Mouse (Mus musculus): ENCODE measurements at regions not wholly inside any gene's neighbourhood (a gene's known extent, or its start where the extent isn't known, plus 50 kb on each side); places are given as distances from the start of the nearest gene placed in this dataset.
A peak's percentile ranks its signal among the peaks of the same experiment; 100 is the strongest.

DNA sequence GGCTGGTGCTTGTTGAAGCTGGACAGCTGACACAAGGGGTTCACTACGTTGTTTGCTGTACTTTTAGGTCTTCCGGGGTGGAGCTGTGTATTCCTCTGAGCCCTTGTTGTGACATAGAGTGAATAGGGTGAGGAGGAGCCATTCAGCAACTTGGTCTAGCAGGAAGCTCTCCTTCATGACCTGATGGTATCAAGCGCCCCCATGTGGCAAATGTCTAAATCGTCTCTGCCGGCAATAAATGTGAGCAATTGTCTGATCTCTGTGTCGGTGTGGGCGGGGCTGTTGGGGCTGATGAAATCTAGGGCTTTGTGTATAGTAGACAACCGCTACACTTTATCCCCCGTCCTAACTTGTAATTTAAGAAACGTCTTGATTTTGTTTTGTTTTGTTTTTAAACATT lies 79.2 kb upstream of the Serbp1 start:
- DNase-seq: peak; percentile 75 to 87
- intact Hi-C loops (cut with DNase I): loop anchor here (2.0 to 5.0 kb wide), 3 partner anchors 121 to 318 kb away; partner anchors contain the start of genes Gadd45a and Gng12

DNA sequence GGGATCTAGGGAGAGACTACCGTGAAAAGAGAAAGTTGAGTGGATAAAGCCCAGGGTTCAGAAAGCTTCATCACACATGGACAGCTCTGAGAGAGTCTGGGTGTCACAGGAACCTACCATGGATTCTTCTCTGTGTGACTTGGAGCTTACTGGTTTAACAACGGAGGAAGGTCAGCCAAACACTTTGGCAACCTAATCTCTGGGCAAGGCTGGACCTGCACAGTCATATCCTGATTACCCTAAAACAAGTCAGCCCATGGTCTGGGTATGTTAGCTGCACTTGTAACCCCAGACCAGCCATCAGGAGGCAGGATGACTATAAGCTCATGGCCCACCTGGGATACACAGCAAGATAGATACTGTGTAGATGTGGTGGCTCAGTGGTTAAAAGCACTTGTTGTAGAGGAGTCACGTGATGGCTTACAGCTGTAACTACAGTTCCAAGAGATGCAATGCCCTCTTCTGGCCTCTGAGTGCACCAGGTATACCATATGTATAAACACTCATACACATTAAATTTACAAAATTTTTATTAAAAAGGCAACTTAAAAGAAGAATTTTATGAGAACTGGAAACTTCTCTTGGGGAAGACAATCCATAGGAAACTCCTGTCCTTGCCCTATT lies 85.0 kb upstream of the Serbp1 start:
- intact Hi-C loops (cut with DNase I): no loop called here
- DNase-seq: no peak

DNA sequence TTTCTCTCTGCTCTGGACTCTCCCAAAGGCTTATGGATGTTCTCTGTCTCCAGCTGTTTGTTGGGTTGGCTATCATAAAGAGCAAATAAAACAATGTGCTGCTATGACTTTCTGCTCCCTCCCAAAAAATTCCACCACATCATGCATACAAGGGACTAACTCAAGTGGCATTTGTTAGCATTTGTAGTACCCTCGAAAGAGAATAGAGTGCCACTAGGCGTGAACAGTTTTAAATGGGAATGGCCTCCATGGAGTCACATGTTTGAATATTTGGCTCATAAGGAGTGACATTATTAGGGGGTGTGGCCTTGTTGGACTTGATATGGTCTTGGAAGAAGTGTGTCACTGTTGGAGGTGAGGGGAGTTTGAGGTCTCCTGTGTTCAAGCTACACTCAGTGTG lies 86.5 kb upstream of the Serbp1 start:
- no peak for DNase-seq

DNA sequence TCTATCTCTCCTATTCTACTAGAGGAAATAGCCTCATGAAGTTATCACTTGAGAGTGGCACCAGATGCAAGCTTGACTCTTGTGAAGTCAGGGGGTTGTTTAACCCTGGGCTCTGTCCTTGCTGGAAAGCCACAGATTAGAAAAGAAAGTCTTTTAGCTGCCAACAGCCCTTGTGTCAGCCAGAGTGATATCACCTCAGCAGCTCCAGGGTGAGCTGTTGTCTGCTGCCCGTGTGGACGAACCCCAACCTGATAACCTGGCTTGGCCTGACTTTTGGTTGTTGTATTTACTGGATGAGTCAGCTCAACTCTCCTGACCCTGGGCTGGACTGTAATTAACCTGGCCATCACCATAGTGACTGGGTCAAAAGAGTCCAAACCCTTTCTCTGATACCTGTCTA lies 88.6 kb upstream of the Serbp1 start:
- DNase-seq: no peak
- intact Hi-C loops (cut with DNase I): no loop called here

More for the DNA sequence above, 86.5 kb upstream of the Serbp1 start:
- intact Hi-C loops (cut with DNase I): no loop called here

DNA sequence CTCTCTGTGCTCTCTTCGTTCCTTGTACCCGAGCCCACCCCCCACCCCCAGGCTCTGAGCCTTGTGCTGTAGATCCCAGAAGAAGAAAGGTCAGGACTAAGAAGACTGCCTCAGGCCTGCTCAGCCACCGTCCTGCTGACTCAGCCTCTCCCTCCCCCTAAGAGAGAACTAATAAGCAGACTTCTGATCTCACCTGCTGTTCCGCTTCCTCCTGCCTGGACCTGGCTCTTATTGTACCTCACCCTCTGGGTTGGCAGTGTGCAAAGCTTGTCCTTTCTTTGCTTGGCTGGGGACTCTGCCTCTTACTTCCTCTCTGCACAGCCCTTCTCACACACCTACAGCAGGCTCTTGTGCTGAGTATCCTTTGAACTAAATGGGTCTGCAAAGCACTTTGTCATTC lies 91.3 kb upstream of the Serbp1 start:
- DNase-seq: no peak
- intact Hi-C loops (cut with DNase I): no loop called here

DNA sequence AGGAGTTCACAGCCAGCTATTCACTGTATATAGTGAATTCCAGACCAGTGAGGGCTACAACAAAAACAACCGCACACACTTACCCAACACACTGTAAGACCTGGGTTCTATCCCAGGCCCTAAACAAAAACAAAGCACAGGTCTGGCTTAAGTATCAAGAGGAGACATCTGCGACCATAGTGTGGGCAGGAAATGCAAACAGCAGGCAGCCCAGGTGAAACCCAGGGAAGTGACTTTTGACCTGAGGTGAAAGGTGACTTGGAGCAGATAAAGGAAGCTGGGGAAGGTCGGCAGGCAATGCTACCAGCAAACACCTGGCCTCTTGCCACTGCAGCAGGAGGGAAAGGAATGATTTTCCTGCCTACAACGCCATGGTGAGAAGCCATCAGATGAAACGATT lies 92.0 kb upstream of the Serbp1 start:
- no peak for DNase-seq
- intact Hi-C loops (cut with DNase I): no loop called here

DNA sequence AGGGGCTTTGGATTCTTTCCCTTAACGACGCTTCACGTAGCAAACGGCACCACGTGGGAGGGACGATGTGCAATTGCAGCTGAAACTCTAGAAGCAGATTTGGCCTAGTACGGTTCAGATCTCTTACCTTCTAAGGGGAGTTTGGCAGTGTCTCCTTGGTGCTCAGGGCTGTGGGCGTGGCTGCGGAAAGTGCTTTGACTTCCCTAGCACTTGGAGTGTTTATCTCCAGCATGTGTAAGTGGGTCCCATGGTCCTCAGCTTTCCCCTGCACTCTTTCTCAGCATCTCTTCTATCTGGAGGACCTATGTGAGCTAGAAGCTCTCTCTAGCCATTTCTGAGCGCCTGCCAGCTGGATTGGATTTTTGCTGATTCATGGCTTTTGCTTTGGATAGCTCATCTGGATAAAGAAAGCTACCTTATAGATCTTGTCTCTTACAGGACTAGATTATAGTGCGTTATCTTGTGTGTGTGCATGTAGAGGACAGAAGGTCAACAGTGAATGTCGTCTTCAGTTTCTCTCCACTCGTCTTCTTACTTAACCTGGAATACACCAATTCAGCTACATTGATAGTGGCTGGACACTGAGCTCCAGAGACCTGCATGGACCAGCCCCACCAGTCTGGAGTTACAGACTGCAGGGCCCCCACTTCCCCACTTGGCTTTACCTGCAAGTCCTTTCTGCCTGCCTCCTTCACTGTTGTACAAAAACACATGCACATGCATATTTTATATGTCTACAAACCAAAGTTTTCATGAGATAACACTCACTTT lies 92.8 kb upstream of the Serbp1 start:
- DNase-seq: no peak

DNA sequence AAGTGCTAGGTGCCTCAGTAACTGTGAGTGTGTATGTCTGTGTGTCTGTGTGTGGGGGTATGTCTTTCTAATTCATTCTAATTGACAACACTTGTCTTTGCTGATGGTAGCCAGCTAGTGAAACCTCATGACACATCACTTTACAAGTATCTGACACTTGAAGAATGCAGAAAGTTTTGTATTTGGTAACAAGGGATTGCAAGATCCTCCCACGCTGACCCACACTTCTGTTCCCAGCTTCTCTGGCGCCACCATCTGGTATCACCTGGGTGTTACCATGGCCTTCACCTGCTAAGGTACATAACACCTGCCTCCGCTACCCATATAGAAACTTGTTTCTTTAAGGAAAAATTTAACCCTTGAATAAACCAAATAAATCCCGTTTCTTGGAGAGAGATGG lies 95.8 kb upstream of the Serbp1 start:
- intact Hi-C loops (cut with DNase I): loop anchor here (2.0 kb wide), 1 partner anchor 179 kb away; no protein-coding TSS in a partner anchor
- peak in 1 of 2 experiments; percentile 53 for DNase-seq

More for the DNA sequence above, 92.8 kb upstream of the Serbp1 start:
- intact Hi-C loops (cut with DNase I): no loop called here

DNA sequence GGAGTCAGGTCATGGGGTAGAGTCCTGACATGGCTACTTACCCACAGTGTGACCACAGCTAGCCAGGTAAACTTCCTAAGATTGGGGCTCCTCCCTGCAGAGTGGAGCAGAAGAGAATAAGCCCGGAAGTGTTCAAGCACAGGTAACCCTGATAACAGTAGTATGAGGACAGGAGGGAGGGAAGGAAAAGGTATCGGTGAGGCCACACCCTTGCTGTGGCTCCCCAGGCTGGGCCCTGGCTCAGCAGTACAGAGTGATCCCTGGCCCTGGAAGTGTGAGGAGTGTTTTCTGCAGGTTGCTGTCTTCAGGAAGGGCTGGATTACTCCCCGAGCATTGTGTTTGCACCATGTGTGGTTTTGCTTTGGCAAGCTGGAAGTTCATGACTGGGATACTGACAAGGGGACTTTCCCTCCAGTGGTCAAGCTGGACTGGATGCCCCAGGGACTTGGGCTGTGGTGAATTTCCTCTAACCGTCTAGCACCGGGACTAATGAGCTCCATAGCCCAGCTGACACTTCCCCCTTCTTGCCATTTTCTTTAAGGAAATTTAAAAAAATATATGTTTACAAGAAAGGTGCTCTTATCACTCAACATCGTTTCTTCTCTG lies 97.2 kb upstream of the Serbp1 start:
- intact Hi-C loops (cut with DNase I): loop anchor here (1.0 kb wide), 1 partner anchor 104 kb away; no protein-coding TSS in a partner anchor
- DNase-seq: no peak

DNA sequence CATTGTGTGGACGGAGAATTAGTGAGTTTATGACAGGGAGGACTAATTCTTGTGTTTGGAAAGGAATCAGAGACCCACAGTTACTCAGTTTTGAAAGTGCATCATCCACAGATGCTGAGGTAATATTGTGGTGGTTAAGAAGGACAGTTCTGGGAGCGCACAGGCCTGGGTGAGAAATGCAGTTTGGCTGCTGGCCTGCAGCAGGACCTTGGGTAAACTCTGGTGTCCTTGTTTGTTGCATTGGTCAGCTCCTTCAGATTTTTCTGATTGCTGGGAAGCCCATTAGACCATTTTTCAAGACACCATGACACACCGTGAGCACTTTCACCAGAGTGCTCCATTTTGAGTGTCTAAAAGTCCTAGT lies 99.0 kb upstream of the Serbp1 start:
- intact Hi-C loops (cut with DNase I): loop anchor here (5.0 kb wide), 2 partner anchors 37 to 82 kb away; no protein-coding TSS in a partner anchor
- no peak for DNase-seq

DNA sequence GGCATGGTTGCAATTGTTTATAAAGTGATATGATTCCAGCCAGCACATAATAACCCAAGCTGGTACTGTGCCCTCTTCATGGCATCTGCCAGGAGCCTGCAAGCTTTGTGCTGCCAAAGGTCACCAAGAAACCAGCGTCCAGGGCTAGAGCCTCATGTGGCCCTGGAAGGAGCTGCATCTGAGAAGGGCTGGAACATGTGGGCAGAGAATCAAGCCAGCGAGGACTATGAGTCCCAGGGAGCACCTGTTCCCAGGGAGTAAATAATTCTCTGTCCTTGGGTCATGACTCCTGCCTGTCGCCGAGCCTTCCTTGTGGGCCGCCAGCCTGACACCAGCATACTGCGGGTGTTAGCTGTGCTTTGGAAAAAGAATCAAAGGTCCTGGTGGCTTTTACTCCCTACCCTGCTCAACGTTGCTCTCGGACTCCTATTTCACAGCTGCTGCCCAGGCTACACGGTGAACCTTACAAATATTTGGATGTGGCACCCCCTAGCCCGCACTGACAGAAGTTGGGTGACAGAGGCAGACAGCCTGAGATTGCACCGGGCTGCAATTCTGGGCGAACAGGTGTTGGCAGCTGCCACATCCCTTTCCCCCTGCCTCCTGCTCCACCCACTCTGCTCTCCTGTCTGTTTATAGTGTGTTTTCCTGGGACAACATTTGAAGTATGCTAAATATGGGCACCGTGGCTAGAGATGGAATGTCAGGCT lies 99.5 kb upstream of the Serbp1 start:
- DNase-seq: peak; percentile 53 to 59
- intact Hi-C loops (cut with DNase I): loop anchor here (5.0 kb wide), 2 partner anchors 36 to 81 kb away; no protein-coding TSS in a partner anchor

DNA sequence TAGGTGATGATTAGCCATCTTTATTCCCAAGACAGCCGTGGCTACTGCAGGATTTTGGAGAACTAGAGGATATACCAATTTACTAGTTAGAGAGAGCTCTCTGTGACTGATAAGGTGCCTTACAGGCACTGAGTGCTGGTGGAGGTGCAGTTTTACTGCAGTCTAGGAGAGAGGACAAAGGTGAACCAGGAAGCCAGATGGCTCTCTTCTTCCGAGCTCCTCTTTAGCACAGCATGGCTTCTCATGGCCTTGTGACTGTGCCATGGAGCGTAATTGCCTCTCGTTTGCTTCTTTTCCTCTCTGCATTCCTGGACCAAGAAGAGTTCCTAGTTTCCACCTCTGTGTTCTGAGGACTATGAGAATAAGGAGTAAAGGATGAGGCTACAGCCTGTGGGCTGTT lies 100.2 kb upstream of the Gadd45a start:
- intact Hi-C loops (cut with DNase I): loop anchor here (5.0 kb wide), 2 partner anchors 35 to 80 kb away; no protein-coding TSS in a partner anchor
- no peak for DNase-seq

DNA sequence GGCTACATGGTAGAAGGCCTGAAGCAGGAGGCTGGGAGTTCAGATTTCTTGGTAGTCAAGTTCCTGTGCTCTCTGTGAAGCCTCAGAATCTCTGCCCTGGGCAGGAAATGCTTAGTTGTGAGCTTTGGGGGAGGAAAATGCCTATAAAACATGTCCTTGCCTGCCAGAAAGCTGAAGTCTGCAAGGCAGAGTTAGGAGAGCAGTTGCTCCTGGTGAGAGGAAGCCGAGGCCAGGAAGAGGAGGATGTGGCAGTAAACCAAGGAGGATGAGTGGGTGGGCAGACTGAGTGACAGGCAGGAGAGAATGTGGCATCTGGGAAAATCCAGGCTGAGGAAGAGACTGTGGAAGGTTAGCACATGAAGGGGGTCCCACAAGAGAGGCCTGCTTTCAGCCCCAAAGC lies 97.7 kb upstream of the Gadd45a start:
- intact Hi-C loops (cut with DNase I): loop anchor here (5.0 kb wide), 2 partner anchors 33 to 78 kb away; no protein-coding TSS in a partner anchor
- DNase-seq: no peak

DNA sequence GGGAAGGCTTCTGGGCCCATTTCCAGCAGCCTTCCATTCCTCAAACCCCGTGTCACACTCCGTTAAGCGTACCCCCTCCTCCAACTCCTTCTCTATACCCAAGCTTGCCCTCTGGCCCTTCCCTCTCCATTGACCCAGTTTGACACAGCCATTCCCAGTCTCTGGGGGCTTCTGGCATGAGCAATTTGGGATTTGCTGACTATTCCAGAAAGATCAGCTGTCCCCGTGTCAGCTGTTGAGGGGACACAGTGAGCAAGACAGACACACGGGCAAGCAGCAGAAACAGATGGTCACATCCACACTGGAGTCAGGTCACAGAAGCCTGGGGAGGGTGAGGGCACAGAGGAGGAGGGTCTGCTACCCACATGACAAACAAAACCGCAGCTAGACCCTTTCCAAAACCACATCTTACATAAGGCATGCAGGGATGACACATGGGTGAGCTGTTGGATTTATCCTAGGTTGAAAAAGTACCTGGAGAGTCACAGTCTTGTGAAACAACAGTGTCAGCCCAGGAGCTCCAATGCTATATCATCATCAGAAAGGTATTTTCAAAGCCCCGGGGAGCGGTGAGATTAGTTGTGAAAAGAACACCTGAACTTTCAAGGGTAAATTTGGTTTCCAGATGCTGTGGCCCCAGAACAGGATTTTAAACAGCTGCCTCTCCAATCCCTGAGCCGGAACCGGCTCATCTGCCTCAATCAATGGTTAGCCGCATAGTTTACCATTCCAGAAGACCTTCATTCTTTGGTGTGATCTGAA lies 93.5 kb upstream of the Gadd45a start:
- no peak for DNase-seq
- intact Hi-C loops (cut with DNase I): no loop called here

DNA sequence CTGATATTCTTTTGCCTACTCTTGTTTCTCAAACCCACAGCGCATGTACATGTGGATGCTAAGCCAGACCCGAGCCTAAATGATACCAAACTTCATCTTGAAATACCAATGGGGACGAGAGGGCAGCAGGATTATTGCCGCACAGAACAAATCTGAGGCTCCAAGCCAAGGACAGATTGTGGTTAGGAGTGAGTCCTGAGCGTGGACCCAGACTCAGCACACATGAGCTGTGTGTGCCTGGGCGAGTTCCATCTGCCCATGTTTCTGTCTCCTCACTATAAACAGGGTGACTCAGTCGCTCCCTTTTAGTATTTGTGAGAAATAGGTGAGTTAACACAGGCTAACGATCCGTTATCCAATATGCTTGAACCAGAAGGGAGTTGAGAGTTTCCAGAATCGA lies 92.4 kb upstream of the Gadd45a start:
- DNase-seq: no peak
- intact Hi-C loops (cut with DNase I): no loop called here

DNA sequence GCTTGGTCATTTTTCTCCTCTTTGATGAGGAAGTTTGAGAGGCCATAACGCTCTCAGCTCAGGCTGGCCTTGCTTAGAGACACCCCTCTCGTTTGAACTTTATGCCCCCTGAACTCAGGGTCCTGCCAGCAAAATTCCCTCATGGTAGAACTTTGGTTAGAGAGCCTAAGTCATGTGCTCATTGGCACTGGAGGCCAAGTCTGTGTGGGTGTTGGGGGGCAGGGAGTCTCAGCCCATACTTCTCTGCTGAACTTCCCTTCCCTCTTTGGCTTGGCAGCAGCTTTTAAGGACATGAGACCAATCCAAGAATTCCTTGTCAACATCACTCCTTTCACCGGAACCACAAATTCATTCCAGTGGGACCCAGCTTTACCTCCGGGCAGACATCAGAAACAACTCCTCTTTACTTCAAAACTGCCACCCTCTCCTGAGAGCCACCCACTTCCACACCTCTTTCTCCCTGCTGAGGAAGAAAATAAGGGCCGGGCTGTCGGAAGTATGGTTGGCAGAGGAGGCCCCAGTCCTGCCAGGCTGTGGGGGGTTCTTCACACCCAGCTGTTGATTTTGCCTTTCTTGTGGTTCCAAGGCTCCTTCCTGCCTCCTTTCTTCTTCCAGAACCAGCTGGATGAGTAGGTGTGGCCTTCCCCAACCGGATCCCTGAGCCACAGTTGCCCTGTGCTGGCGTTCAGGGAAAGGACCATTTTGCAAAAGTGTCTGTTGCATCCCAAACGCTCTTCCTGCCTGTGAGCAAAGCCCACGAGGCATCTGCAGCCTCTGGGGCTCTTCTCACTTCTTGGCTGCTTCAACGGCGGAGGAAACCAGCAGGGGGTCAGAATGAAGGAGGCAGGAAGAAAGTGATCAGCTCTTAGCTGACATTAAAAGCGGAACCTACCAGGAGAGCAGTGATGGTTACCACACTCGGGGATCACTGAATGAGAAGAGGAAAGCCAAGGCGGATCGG lies 91.5 kb upstream of the Gadd45a start:
- intact Hi-C loops (cut with DNase I): no loop called here
- DNase-seq: no peak

DNA sequence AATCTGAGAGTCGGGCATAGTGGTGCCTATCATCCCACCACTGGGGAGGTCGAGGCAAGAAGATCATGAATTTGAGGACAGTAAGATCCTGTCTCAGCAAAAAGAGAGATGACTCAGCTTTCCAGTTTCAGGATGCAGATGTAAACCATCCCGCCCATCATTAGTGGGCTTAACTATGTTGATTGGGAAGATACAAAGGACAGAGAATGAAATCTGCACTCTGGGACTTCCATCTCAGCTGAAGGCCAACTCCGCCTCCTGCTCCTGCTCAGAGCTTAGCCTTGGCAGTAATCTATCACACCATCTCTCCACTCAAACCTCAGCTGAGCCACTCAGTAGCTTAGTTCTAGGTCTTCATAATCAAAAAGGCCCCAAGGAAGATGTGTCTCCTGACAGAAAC lies 90.5 kb upstream of the Gadd45a start:
- intact Hi-C loops (cut with DNase I): no loop called here
- no peak for DNase-seq

DNA sequence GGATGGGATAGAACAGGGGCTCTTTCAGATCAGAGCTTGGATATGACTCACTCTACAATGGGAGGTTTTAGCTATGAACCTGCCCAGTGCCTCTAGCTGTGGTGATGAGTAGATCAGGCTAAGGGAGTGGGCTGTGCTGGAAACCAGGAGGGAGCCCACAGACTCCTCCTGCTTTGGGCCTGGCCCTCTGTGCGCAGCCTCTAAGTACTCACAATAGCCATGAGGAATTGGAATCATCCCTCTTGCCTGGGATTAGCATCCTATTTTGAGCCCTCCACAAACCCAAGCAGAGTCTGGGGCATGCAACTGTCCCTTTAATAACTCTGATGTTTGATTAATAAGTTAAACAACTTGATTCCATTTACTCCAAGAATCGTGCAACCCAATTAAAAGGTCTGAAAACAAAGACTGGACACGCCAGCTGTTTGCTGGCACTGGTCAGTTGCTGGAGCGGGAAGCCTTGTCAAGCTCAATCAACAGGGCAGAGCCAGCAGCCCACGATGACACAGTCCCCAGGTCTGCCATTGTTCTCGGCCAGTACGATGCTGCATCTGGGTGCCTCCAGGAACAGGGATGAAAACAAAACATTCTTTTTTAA lies 88.6 kb upstream of the Gadd45a start:
- no peak for DNase-seq
- intact Hi-C loops (cut with DNase I): no loop called here

DNA sequence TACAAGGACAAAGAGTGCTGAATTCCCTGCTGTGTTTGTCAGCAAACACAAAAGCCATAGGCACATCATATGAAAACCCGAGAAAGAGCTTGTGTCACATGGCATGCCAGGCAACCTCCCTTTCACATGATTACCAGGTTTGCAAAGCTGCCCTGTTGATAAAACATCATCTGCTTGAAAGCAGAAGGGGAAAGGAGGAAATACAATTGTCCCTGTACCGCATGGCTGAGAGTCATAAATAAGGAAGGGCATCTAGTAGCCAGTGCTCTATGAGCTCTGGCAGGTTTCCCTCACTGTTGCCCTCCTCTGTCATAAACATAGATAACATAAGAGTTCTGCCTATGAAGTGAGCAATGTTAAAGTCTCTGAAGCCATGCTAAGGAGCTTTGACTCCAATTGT lies 86.8 kb upstream of the Gadd45a start:
- intact Hi-C loops (cut with DNase I): no loop called here
- DNase-seq: no peak
